Mouse (Mus musculus) heart, embryonic 11.5 days (tissue): ENCODE data around the gene Ephb2. TPM values are rescaled to one million over a fixed set of nuclear protein-coding genes. Genes with fewer than 3 reads are reported as not detected.

ENCODE experiments used
- ATAC-seq: fragments of 200-750 bp; cut with Nextera tagmentation; replicated peaks from 2 replicates; pipeline ENCODE4 v1.8.0; 2017; ENCODE audit warnings: moderate library complexity; ENCODE audit not compliant: insufficient number of reproducible peaks, low FRiP score, low TSS enrichment
- H3K27ac ChIP-seq: fragments of 300-500 bp; sonication (generic); 2 replicates; pipeline ENCODE4 v1.5.1; 2014; ENCODE audit warnings: mild to moderate bottlenecking, low read depth, low read length
- H3K27me3 ChIP-seq: fragments of 300-500 bp; sonication (generic); 2 replicates; pipeline ENCODE4 v1.6.1; 2014; ENCODE audit warnings: mild to moderate bottlenecking, low read length, mixed read lengths; ENCODE audit not compliant: control insufficient read depth, insufficient read depth
- H3K36me3 ChIP-seq: fragments of 300-500 bp; sonication (generic); 2 replicates; pipeline ENCODE4 v1.6.1; 2014; ENCODE audit warnings: mild to moderate bottlenecking, low read length, moderate library complexity, mixed read lengths; ENCODE audit not compliant: control insufficient read depth, insufficient read depth
- H3K4me1 ChIP-seq: fragments of 300-500 bp; sonication (generic); 2 replicates; pipeline ENCODE4 v1.6.1; 2014; ENCODE audit warnings: low read length; ENCODE audit not compliant: control insufficient read depth, insufficient read depth
- H3K4me2 ChIP-seq: fragments of 300-500 bp; sonication (generic); 2 replicates; pipeline ENCODE4 v1.6.1; 2014; ENCODE audit warnings: mild to moderate bottlenecking, moderate library complexity
- H3K4me3 ChIP-seq: fragments of 300-500 bp; sonication (generic); 2 replicates; pipeline ENCODE4 v1.5.1; 2014; ENCODE audit warnings: low read depth, low read length
- H3K9ac ChIP-seq: fragments of 300-500 bp; sonication (generic); 2 replicates; pipeline ENCODE4 v1.6.1; 2014; ENCODE audit warnings: mild to moderate bottlenecking, low read depth, low read length, moderate library complexity
- H3K9me3 ChIP-seq: fragments of 300-500 bp; sonication (generic); replicated peaks from 2 replicates; pipeline ENCODE4 v1.6.1; 2016; ENCODE audit warnings: low read length; ENCODE audit not compliant: control insufficient read depth
- WGBS: fragments of 180-500 bp; shearing (Covaris S2); extraction: QIAGEN DNeasy Blood & Tissue Kit; methylation state at CpG from one replicate; pipeline ENCODE4 v1.1.7; 2014; ENCODE audit not compliant: insufficient replicate concordance; 5-methylcytosine and 5-hydroxymethylcytosine counted together
- polyA plus RNA-seq: library from polyadenylated mRNA; unstranded; fragments of >200 nt; fragmentation: Nextera tagmentation; extraction: Ambion mirVana; gene quantifications from 2 replicates; pipeline ENCODE4 v1.2.1, GENCODE M21; 2014

Gene Ephb2
- polyA plus RNA-seq, 1 experiment from 2014 or later = 2.5 TPM

- Histone ChIP-seq H3K4me1 (no peaks in the 10 kb centered on the region), H3K4me2 (no peak overlapping the region), H3K36me3 (no peaks in the 10 kb centered on the region), H3K9me3 (no peaks in the 10 kb centered on the region), H3K4me3 (no peak overlapping the region), H3K27ac (no peak overlapping the region), H3K9ac (no peak overlapping the region), H3K27me3 (peaks cover 27% of the 10 kb centered on the region)
- no peak for ATAC-seq
- WGBS = 76% methylated on average over 6 of the region's 6 CpGs
Observed at GRCm38 (mm10) chr4:136847166-136847565, 11.4 kb upstream of the Ephb2 start.

- Histone ChIP-seq H3K4me3 (no peak overlapping the region), H3K27me3 (peaks cover 34% of the 10 kb centered on the region), H3K27ac (no peak overlapping the region), H3K9me3 (no peaks in the 10 kb centered on the region), H3K4me2 (no peak overlapping the region), H3K4me1 (peaks cover 3% of the 10 kb centered on the region; the same call in 1 of the 2 replicates), H3K36me3 (no peaks in the 10 kb centered on the region), H3K9ac (no peak overlapping the region)
- no peak for ATAC-seq
- WGBS = 76% methylated on average over 10 of the region's 10 CpGs
Observed at GRCm38 (mm10) chr4:136842802-136843201, 7.0 kb upstream of the Ephb2 start.

- H3K27me3 ChIP-seq = peaks cover 41% of the 10 kb centered on the region
- H3K9me3 ChIP-seq = no peaks in the 10 kb centered on the region
- no peak overlapping the region for H3K4me3 ChIP-seq
- H3K4me2 ChIP-seq = no peak overlapping the region
- 67% methylated on average over 4 of the region's 4 CpGs for WGBS
- no peak overlapping the region for H3K9ac ChIP-seq
- ATAC-seq = no peak
- no peak overlapping the region for H3K27ac ChIP-seq
- H3K36me3 ChIP-seq = no peaks in the 10 kb centered on the region
- H3K4me1 ChIP-seq = peaks cover 3% of the 10 kb centered on the region; the same call in 1 of the 2 replicates
Observed at GRCm38 (mm10) chr4:136842033-136842432, 6.2 kb upstream of the Ephb2 start.

- Histone ChIP-seq H3K27ac (no peak overlapping the region), H3K9me3 (no peaks in the 10 kb centered on the region), H3K27me3 (peaks cover 48% of the 10 kb centered on the region), H3K4me2 (peak overlapping the region; percentile 1; the same call in 1 of the 2 replicates), H3K36me3 (no peaks in the 10 kb centered on the region), H3K9ac (no peak overlapping the region), H3K4me1 (peaks cover 9% of the 10 kb centered on the region), H3K4me3 (no peak overlapping the region)
- WGBS = 7% methylated on average over 5 of the region's 5 CpGs
- ATAC-seq = no peak
Observed at GRCm38 (mm10) chr4:136841056-136841455, 5.3 kb upstream of the Ephb2 start.

GRCm38 (mm10) chr4:136838462-136838861 lies 2.7 kb upstream of the Ephb2 start:
- Histone ChIP-seq H3K27me3 (peaks cover 57% of the 10 kb centered on the region), H3K4me3 (no peak overlapping the region), H3K36me3 (no peaks in the 10 kb centered on the region), H3K9ac (no peak overlapping the region), H3K4me1 (peaks cover 17% of the 10 kb centered on the region), H3K4me2 (no peak overlapping the region), H3K9me3 (no peaks in the 10 kb centered on the region), H3K27ac (no peak overlapping the region)
- no peak for ATAC-seq
- 42% methylated on average over 9 of the region's 9 CpGs for WGBS

- Histone ChIP-seq H3K4me1 (peaks cover 17% of the 10 kb centered on the region), H3K4me2 (no peak overlapping the region), H3K9me3 (no peaks in the 10 kb centered on the region), H3K36me3 (no peaks in the 10 kb centered on the region), H3K4me3 (no peak overlapping the region), H3K27me3 (peaks cover 60% of the 10 kb centered on the region), H3K9ac (no peak overlapping the region), H3K27ac (no peak overlapping the region)
- WGBS = 59% methylated on average over 9 of the region's 9 CpGs
- ATAC-seq = no peak
Observed at GRCm38 (mm10) chr4:136838026-136838425, 2.2 kb upstream of the Ephb2 start.

- Histone ChIP-seq H3K9me3 (no peaks in the 10 kb centered on the region), H3K9ac (peak overlapping the region; percentile 63), H3K27ac (0 out of 2 replicates have a peak overlapping the region, but pooled peaks have one; percentile 12), H3K36me3 (no peaks in the 10 kb centered on the region), H3K4me3 (peak overlapping the region; percentile 76), H3K27me3 (peaks cover 72% of the 10 kb centered on the region), H3K4me2 (peak overlapping the region; percentile 99), H3K4me1 (peaks cover 17% of the 10 kb centered on the region)
- ATAC-seq = 0 out of 2 replicates have a peak, but pooled peaks have one; percentile 9
- WGBS = under 1% methylated on average over 25 of the region's 27 CpGs
Observed at GRCm38 (mm10) chr4:136836387-136836931, 671 bp upstream of the Ephb2 start.

- H3K9me3 ChIP-seq = no peaks in the 10 kb centered on the region
- ATAC-seq = 0 out of 2 replicates have a peak, but pooled peaks have one; percentile 16
Observed at GRCm38 (mm10) chr4:136834815-136835620, 770 bp downstream of the Ephb2 start.

More at GRCm38 (mm10) chr4:136834815-136835620, 770 bp downstream of the Ephb2 start:
- no peak overlapping the region for H3K27ac ChIP-seq
- peaks cover 16% of the 10 kb centered on the region for H3K4me1 ChIP-seq
- peak overlapping the region; percentile 63 for H3K9ac ChIP-seq
- peak overlapping the region; percentile 99 for H3K4me2 ChIP-seq
- H3K4me3 ChIP-seq = peak overlapping the region; percentile 76
- H3K27me3 ChIP-seq = peaks cover 83% of the 10 kb centered on the region
- under 1% methylated on average over 66 of the region's 76 CpGs for WGBS
- no peaks in the 10 kb centered on the region for H3K36me3 ChIP-seq
